Mouse (Mus musculus) spleen, adult 2 months (tissue): ENCODE results near the gene Mfsd4b4. TPM values are rescaled to one million over a fixed set of nuclear protein-coding genes. Genes with fewer than 3 reads are reported as not detected.
"Not testable (repeated sequence)": the region's sequence is repeated elsewhere in the genome, so short reads cannot be mapped to it uniquely, and the experiment has no call there.

Experiments
- DNase-seq, 2 experiments: peaks; one replicate each; pipeline versions ENCODE4 v3.0.0 to v3.0.0-alpha.2; 2012 to 2021; ENCODE audit warnings: low spot score in 2 of 2, low read depth in 1 of 2
- H3K27ac ChIP-seq: fragments of 200-500 bp; 2 replicates; pipeline ENCODE4 v1.5.1; 2012; ENCODE audit warnings: low read length, inconsistent platforms; ENCODE audit not compliant: insufficient read depth
- H3K27me3 ChIP-seq: fragments of 200-500 bp; 2 replicates; pipeline ENCODE4 v1.6.1; 2012; ENCODE audit warnings: mild to moderate bottlenecking, moderate library complexity, low read length, inconsistent platforms; ENCODE audit not compliant: control insufficient read depth, insufficient read depth
- H3K36me3 ChIP-seq: fragments of 200-500 bp; 2 replicates; pipeline ENCODE4 v1.6.1; 2012; ENCODE audit warnings: mild to moderate bottlenecking, low read length, inconsistent platforms; ENCODE audit not compliant: control insufficient read depth, insufficient read depth
- H3K4me1 ChIP-seq: fragments of 200-500 bp; 2 replicates; pipeline ENCODE4 v1.6.1; 2011; ENCODE audit warnings: inconsistent platforms; ENCODE audit not compliant: control insufficient read depth, insufficient read depth, insufficient read length
- H3K4me3 ChIP-seq: fragments of 200-500 bp; 2 replicates; pipeline ENCODE4 v1.5.1; 2011; ENCODE audit warnings: mild to moderate bottlenecking, inconsistent platforms; ENCODE audit not compliant: insufficient read depth, insufficient read length; ENCODE audit errors: extremely low read depth
- CTCF ChIP-seq: fragments of 200-500 bp; IDR thresholded peaks from 2 replicates; pipeline ENCODE4 v1.5.1; 2011; ENCODE audit warnings: mild to moderate bottlenecking, inconsistent platforms; ENCODE audit not compliant: insufficient read depth, insufficient read length, insufficient replicate concordance; ENCODE audit errors: extremely low read depth
- POLR2A ChIP-seq: fragments of 200-500 bp; IDR thresholded peaks from 2 replicates; pipeline ENCODE4 v1.6.1; 2011; ENCODE audit warnings: low read depth, low read length, inconsistent platforms
- WGBS: fragments of 180-500 bp; shearing (Covaris S2); methylation state at CpG from one replicate; pipeline ENCODE4 v1.1.7; 2018; 5-methylcytosine and 5-hydroxymethylcytosine counted together
- polyA plus RNA-seq: library from polyadenylated mRNA; depleted of rRNA; stranded (reverse); fragments of >200 nt; gene quantifications from 2 replicates; pipeline ENCODE4 v1.2.3, GENCODE M21; 2012; rRNA removed

Gene Mfsd4b4
- 1.6 TPM in 2 replicates for polyA plus RNA-seq

DNA sequence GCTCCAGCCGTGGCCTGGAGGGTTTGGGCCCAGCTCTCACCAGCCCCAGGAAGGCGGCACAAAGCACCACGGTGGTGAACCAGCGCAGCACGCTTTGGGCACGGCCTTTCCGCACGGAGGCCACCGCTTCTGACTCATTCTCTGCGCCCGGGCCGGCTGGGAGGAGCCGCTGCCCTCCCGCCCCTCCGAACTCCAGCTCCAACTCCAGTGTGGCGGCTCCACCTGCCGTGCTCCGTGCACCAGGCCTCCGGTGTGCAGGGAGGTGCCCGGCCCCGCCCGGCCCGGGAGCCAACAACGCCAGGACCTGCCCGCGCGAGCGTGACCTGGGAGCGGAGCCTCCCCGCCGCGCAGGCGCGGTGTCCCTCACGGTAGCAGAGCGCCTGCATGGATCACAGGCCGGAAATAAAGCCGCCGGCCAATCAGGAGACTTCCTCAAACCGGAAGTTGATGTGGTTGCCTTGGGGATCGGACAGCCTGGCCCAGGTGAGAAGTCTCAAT, at the start of gene Mfsd4b4:
Gene Mfsd4b4 (minus strand): TSS at position 365 of the 498 bp plus-strand sequence.
- H3K36me3 ChIP-seq = no peaks in the 10 kb centered on the region
- under 1% methylated on average over 41 of the region's 41 CpGs for WGBS
- peak; percentile 50 to 74 for DNase-seq
- H3K4me1 ChIP-seq = no peaks in the 10 kb centered on the region
- no peaks in the 10 kb centered on the region for H3K27me3 ChIP-seq
- TF ChIP-seq POLR2A = peak; percentile 45
- no peak for TF ChIP-seq CTCF
- H3K27ac ChIP-seq = peak within 1 kb of the TSS; percentile 26
- H3K4me3 ChIP-seq = peak within 1 kb of the TSS; percentile 83

DNA sequence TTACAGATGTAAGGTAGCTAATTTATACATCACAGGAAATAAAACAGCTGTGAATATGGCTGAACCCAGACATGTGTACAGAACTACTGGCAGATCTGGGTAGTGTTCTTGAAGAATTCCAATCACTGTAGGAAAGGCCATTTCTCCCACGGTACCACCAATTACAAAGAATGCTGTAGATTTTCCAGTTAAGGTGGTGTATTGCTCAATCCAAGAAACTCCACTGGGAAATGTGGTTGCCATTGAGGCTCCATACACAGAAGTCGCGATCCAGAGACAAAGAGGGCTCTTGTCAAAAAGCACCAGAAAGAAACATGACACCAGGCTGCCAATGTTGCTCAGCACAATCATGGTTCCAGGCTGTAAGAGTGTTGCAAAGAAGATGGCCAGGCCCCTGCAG, 48.2 kb upstream of the Mfsd4b4 start:
- DNase-seq, H3K36me3 ChIP-seq, H3K4me1 ChIP-seq, H3K4me3 ChIP-seq, H3K27ac ChIP-seq, H3K27me3 ChIP-seq: not testable (repeated sequence)
- 92% methylated on average over 3 of the region's 3 CpGs for WGBS

GRCm38 (mm10) chr10:39936553-39936952, 37.5 kb upstream of the Mfsd4b4 start:
- TF ChIP-seq CTCF (no peak), POLR2A (no peak)
- no peak overlapping the region for H3K27ac ChIP-seq
- WGBS = 43% methylated on average over 7 of the region's 7 CpGs

DNA sequence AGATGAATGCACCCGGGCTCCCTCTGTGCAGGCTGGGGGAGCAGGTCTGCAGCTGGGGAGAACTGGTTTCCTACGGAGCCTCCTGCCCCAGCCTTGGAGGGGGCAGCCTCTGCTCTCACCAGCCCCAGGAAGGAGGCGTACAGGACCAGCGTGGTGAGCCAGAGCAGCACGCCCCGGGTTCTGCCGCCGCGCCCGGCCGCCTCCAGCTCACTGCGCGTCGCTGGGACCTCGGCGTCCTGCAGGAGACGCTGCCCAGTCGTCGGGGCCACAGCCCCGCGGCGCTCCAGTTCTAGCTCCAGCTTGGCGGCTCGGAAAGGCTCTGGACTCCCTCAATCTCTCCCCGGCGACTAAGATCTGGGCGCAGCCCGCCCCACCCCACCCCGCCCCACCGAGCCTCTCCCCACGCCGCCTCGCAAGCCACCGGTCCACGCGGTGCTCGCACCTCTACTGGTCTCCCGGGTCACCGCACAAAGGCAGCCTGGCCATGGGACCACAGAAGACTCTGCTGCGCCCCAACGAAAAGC, 27.6 kb upstream of the Mfsd4b4 start, which contains the start of gene Mfsd4b2:
Gene Mfsd4b2 (minus strand): TSS at position 308 of the 524 bp plus-strand sequence.
- DNase-seq = no peak
- Histone ChIP-seq H3K4me3 (no peak within 1 kb of the TSS), H3K27ac (no peak within 1 kb of the TSS), H3K4me1 (no peaks in the 10 kb centered on the region; the same call in 1 of the 2 replicates), H3K36me3 (no peaks in the 10 kb centered on the region), H3K27me3 (peaks cover 5% of the 10 kb centered on the region)
- 3% methylated on average over 41 of the region's 41 CpGs for WGBS
- TF ChIP-seq CTCF = no peak
- no peak for TF ChIP-seq POLR2A

More at GRCm38 (mm10) chr10:39936553-39936952, 37.5 kb upstream of the Mfsd4b4 start:
- no peaks in the 10 kb centered on the region for H3K27me3 ChIP-seq
- no peaks in the 10 kb centered on the region for H3K36me3 ChIP-seq
- DNase-seq = no peak
- no peaks in the 10 kb centered on the region for H3K4me1 ChIP-seq
- no peak overlapping the region for H3K4me3 ChIP-seq

DNA sequence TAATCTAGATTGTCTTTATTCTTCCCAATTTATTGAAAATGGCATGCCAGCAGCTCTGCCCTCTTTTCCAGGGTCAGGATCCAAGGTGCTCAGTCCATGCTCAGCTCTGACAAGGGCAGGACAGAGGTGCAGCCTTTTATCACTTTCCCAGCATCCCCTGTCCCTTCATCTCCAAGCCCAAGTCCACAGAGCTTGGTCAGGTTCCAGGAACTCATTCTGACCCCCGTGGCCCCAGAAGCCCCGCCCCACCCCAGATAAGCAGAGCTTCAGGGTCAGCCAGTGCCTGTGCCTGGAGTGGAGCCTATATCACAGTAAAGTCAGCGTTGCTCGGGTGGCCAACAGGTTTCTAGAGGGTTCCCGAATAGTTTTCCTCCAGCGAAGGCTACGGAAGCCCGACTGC, 25.5 kb upstream of the Mfsd4b4 start:
- not testable (repeated sequence) for H3K4me3 ChIP-seq, H3K4me1 ChIP-seq, DNase-seq, H3K27me3 ChIP-seq, H3K36me3 ChIP-seq, H3K27ac ChIP-seq
- 76% methylated on average over 8 of the region's 8 CpGs for WGBS

DNA sequence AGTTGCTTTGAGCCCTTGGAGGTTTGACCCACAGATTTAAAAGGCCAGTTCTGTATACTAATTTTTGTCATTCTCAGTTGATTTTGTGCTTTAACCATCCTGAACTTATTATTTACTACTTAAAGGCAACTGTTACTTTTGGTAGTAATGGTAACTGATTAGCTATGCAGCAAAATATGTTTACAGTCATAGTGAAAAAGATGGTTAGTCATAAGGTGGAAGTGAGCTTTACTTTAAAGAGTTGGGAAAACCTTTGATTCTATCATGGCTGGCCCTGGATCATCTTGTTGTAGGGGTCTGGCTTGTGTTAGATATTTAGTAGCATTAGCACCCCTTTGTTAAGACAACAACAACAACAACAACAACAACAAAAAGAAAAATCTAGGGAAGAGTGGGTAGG, 13.6 kb upstream of the Mfsd4b4 start:
- no peak for DNase-seq
- H3K27ac ChIP-seq = no peak overlapping the region

DNA sequence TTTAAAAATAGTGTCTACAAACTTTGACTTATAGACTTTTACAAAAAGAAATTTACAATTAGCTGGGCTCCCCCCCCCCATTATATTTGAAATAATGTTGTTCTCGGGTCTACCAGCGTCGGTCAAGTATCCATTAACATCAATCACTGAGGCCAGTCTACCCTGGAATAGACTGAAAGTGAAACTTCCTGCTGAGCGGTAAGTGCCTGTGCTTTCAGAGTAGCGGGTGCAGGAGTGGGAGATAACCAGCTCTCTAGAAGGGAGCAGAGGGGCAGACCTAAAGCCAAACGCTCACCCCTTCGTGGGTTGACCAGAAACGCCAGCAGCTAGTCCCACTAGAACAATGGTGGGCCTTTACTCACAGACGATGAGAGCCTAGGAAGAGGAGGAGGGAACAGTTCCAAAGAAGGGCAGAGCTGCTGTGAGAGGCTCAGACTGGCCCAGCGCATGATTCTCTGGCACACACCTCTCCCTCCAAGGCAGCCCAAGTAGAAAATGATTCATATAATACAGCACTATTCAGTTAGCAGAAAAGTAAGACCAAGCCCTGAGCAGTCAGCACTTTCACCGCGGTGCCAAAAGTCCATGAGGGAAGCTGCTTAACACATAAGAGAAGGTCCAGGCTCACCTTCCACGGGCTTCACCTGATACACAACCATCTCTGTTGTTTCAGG, 9.9 kb upstream of the Mfsd4b4 start:
- H3K36me3 ChIP-seq = no peaks in the 10 kb centered on the region
- peak overlapping the region; percentile 43; the same call in 1 of the 2 replicates for H3K4me3 ChIP-seq
- DNase-seq = no peak
- no peak for TF ChIP-seq CTCF
- no peak for TF ChIP-seq POLR2A
- no peaks in the 10 kb centered on the region for H3K27me3 ChIP-seq
- H3K4me1 ChIP-seq = no peaks in the 10 kb centered on the region
- no peak overlapping the region for H3K27ac ChIP-seq
- WGBS = 54% methylated on average over 13 of the region's 13 CpGs

More for the DNA sequence above, 13.6 kb upstream of the Mfsd4b4 start:
- H3K27me3 ChIP-seq = no peaks in the 10 kb centered on the region
- H3K4me1 ChIP-seq = no peaks in the 10 kb centered on the region
- no peak for TF ChIP-seq POLR2A
- no peak for TF ChIP-seq CTCF
- H3K4me3 ChIP-seq = no peak overlapping the region
- H3K36me3 ChIP-seq = no peaks in the 10 kb centered on the region
